In the genomic region with DNA sequence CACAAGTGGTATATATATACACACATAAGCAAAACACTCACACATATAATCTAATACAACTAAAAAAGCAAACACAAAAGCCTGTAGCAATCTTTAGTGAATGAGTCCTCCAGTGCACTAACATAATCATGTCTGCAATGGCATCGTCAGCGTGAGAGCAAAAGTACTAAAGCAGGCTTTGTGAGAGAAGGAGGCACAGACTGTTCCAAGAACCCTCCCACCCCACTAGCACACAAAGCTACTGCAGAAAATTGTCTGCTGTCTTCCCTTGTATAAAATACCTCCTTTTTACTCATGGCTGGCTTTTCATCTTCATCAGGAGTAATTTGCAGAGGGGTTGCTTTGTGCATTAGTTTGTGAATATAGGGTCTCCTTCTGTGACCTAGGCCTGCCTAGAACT, we compare ENCODE assay signal across 16 mouse cellular contexts. TPM values are rescaled to one million over a fixed set of nuclear protein-coding genes. Genes with fewer than 3 reads are reported as not detected.
DNase-seq lines count a peak whose midpoint lies in the region; ATAC-seq and TF ChIP-seq lines count a peak whose summit lies in the region.
"Had no signal": no experiment of that assay in that cellular context is flagged by ENCODE, and none has a peak within 500 bp of the region (broad histone marks: within the 10 kb centered on the region; RNA-seq: fewer than 3 reads in every experiment).

No protein-coding gene starts in this region.

- no peak overlapping the region for H3K4me2 ChIP-seq in hindbrain, embryonic 12.5 days (replicated peaks)
- no peak overlapping the region for H3K4me2 ChIP-seq in intestine, embryonic 15.5 days (replicated peaks)
- H3K4me2 ChIP-seq: forebrain, embryonic 12.5 days; limb, embryonic 12.5 days; lung, embryonic 14.5 days; neural tube, embryonic 12.5 days had no signal

- H3K4me1 ChIP-seq in hindbrain, embryonic 10.5 days (replicated peaks): peaks cover 25% of the 10 kb centered on the region
- H3K4me1 ChIP-seq in hindbrain, embryonic 12.5 days: peaks cover 5% of the 10 kb centered on the region; the same call in 1 of the 2 replicates
- H3K4me1 ChIP-seq in intestine, embryonic 15.5 days (replicated peaks): no peaks in the 10 kb centered on the region
- H3K4me1 ChIP-seq in small intestine, adult 2 months (ENCODE audit: control insufficient read depth, insufficient read depth, insufficient read length, low read length): peaks cover 7% of the 10 kb centered on the region; the same call in 1 of the 2 replicates
- H3K4me1 ChIP-seq: forebrain, embryonic 12.5 days had no signal

- H3K4me3 ChIP-seq in hindbrain, embryonic 10.5 days: no peak overlapping the region
- H3K4me3 ChIP-seq in hindbrain, embryonic 12.5 days: no peak overlapping the region
- H3K4me3 ChIP-seq in intestine, embryonic 15.5 days (replicated peaks): no peak overlapping the region
- no peak overlapping the region for H3K4me3 ChIP-seq in small intestine, adult 2 months (ENCODE audit: low read depth, low read length)
- H3K4me3 ChIP-seq: forebrain, embryonic 12.5 days; limb, embryonic 12.5 days; midbrain, embryonic 10.5 days; neural tube, embryonic 12.5 days had no signal

- TF ChIP-seq CTCF in small intestine, adult 2 months (IDR thresholded peaks at IDR 0.05; ENCODE audit: extremely low read depth, insufficient read length, insufficient replicate concordance, low read depth, low read length): no peak

- DNase-seq in hindbrain, embryonic 10.5 days (ENCODE audit: low spot score): no peak
- DNase-seq in layer of hippocampus, adult 9-11 months: peak; percentile 25
- DNase-seq in layer of hippocampus, postnatal 14 days (ENCODE audit: low spot score in 2 of 2): no peak
- no peak for DNase-seq in adrenal gland, postnatal 25 days
- DNase-seq in lung, adult 18-20 months: no peak
- DNase-seq: cerebellum, postnatal 36 days; lung, embryonic 14.5 days; lung, postnatal 4 days had no signal

- peaks cover 13% of the 10 kb centered on the region; the same call in 1 of the 2 replicates for H3K36me3 ChIP-seq in hindbrain, embryonic 10.5 days
- H3K36me3 ChIP-seq in hindbrain, embryonic 12.5 days: no peaks in the 10 kb centered on the region
- H3K36me3 ChIP-seq in intestine, embryonic 15.5 days: no peaks in the 10 kb centered on the region
- H3K36me3 ChIP-seq in small intestine, adult 2 months (ENCODE audit: control insufficient read depth, insufficient read depth, low read length): peaks cover 4% of the 10 kb centered on the region; the same call in 1 of the 2 replicates
- H3K36me3 ChIP-seq: forebrain, embryonic 12.5 days; limb, embryonic 12.5 days; neural tube, embryonic 12.5 days had no signal

- ATAC-seq in hindbrain, embryonic 12.5 days (ENCODE audit: low FRiP score): no peak
- ATAC-seq in intestine, embryonic 15.5 days: no peak
- ATAC-seq: hindbrain, embryonic 16.5 days had no signal

- H3K9me3 ChIP-seq in hindbrain, embryonic 10.5 days: no peaks in the 10 kb centered on the region
- H3K9me3 ChIP-seq in hindbrain, embryonic 12.5 days (replicated peaks): no peaks in the 10 kb centered on the region
- H3K9me3 ChIP-seq in intestine, embryonic 15.5 days: no peaks in the 10 kb centered on the region
- H3K9me3 ChIP-seq: forebrain, embryonic 12.5 days; limb, embryonic 12.5 days; midbrain, embryonic 10.5 days; neural tube, embryonic 12.5 days had no signal

- peak overlapping the region; percentile 30; the same call in 1 of the 2 replicates for H3K27ac ChIP-seq in hindbrain, embryonic 10.5 days
- H3K27ac ChIP-seq in hindbrain, embryonic 12.5 days: no peak overlapping the region
- H3K27ac ChIP-seq in intestine, embryonic 15.5 days: 0 out of 2 replicates have a peak overlapping the region, but pooled peaks have one; percentile 48
- peak overlapping the region; percentile 61 for H3K27ac ChIP-seq in small intestine, adult 2 months (ENCODE audit: insufficient read depth, low read depth, low read length)
- H3K27ac ChIP-seq: forebrain, embryonic 12.5 days; limb, embryonic 12.5 days; midbrain, embryonic 10.5 days; neural tube, embryonic 12.5 days had no signal

- TF ChIP-seq POLR2A in small intestine, adult 2 months (IDR thresholded peaks at IDR 0.05; ENCODE audit: low read depth, low read length): no peak

- no peaks in the 10 kb centered on the region for H3K27me3 ChIP-seq in hindbrain, embryonic 10.5 days (ENCODE audit: insufficient read depth, poor library complexity, severe bottlenecking)
- H3K27me3 ChIP-seq in hindbrain, embryonic 12.5 days: no peaks in the 10 kb centered on the region
- H3K27me3 ChIP-seq in intestine, embryonic 15.5 days (replicated peaks): no peaks in the 10 kb centered on the region
- no peaks in the 10 kb centered on the region for H3K27me3 ChIP-seq in small intestine, adult 2 months (ENCODE audit: control insufficient read depth, insufficient read depth, low read length)
- H3K27me3 ChIP-seq: forebrain, embryonic 12.5 days; limb, embryonic 12.5 days; neural tube, embryonic 12.5 days had no signal

- 56% methylated on average over 2 of the region's 2 CpGs for WGBS in hindbrain, embryonic 10.5 days
- WGBS in hindbrain, embryonic 12.5 days: 29% methylated on average over 2 of the region's 2 CpGs
- WGBS in intestine, embryonic 15.5 days: 79% methylated on average over 2 of the region's 2 CpGs
- WGBS in small intestine, adult 2 months: 52% methylated on average over 2 of the region's 2 CpGs

- no peak overlapping the region for H3K9ac ChIP-seq in hindbrain, embryonic 12.5 days
- no peak overlapping the region for H3K9ac ChIP-seq in intestine, embryonic 15.5 days
- H3K9ac ChIP-seq: forebrain, embryonic 12.5 days; limb, embryonic 12.5 days; lung, embryonic 14.5 days; neural tube, embryonic 12.5 days had no signal

RNA-seq across cellular contexts. Expression of a gene that starts 14.6 kb away (rescaled TPM):
- polyA plus RNA-seq in hindbrain, embryonic 10.5 days (2016; fragmentation: Nextera tagmentation; extraction: Ambion mirVana): 15.4 and 18.0 TPM in 2 replicates
- 12.9 and 14.0 TPM in 2 replicates for polyA plus RNA-seq in hindbrain, embryonic 12.5 days (2016; fragmentation: Nextera tagmentation; extraction: Ambion mirVana)
- 1 to 10 TPM; 2.1 to 2.2 TPM for total RNA-seq in layer of hippocampus, postnatal 14 days (2021)
- 12.3 and 15.5 TPM in 2 replicates for polyA plus RNA-seq in intestine, embryonic 15.5 days (2015; fragmentation: Nextera tagmentation; extraction: Ambion mirVana)
- polyA plus RNA-seq in small intestine, adult 2 months (2012; rRNA removed): 0.33 and 0.91 TPM in 2 replicates
- 5.0 and 5.5 TPM in 2 replicates for total RNA-seq in adrenal gland, postnatal 25 days (2021)
